Mouse (Mus musculus): ENCODE results near the gene Acp7. TPM values are rescaled to one million over a fixed set of nuclear protein-coding genes. Genes with fewer than 3 reads are reported as not detected.

The Acp7 gene
- polyA plus RNA-seq, 1 experiment from 2014 or later = not detected

GRCm38 (mm10) chr7:28562951-28563350 is 68.2 kb downstream of the Acp7 start:
- DNase-seq (ENCODE audit: low spot score) = no peak
- Histone ChIP-seq H3K27ac (ENCODE audit: low read depth, low read length) (no peak overlapping the region), H3K9ac (ENCODE audit: low read depth, low read length) (no peak overlapping the region), H3K27me3 (replicated peaks; ENCODE audit: control insufficient read depth, insufficient read depth, low read length) (no peaks in the 10 kb centered on the region), H3K4me2 (no peak overlapping the region), H3K4me3 (ENCODE audit: low read depth, low read length) (no peak overlapping the region), H3K9me3 (ENCODE audit: control insufficient read depth, low read length) (no peaks in the 10 kb centered on the region), H3K4me1 (replicated peaks; ENCODE audit: control insufficient read depth, insufficient read depth, low read length) (peaks cover 2% of the 10 kb centered on the region), H3K36me3 (ENCODE audit: control insufficient read depth, insufficient read depth, low read length) (peaks cover 57% of the 10 kb centered on the region)
- no peak for ATAC-seq (replicated peaks; ENCODE audit: low FRiP score)
- WGBS = 93% methylated on average over 13 of the region's 13 CpGs

- no peak overlapping the region for H3K4me3 ChIP-seq (ENCODE audit: low read depth, low read length)
- no peak overlapping the region for H3K27ac ChIP-seq (ENCODE audit: low read depth, low read length)
- DNase-seq (ENCODE audit: low spot score) = no peak
- no peak for ATAC-seq (replicated peaks; ENCODE audit: low FRiP score)
- 86% methylated on average over 13 of the region's 13 CpGs for WGBS
- H3K27me3 ChIP-seq (replicated peaks; ENCODE audit: control insufficient read depth, insufficient read depth, low read length) = no peaks in the 10 kb centered on the region
- peaks cover 52% of the 10 kb centered on the region for H3K36me3 ChIP-seq (ENCODE audit: control insufficient read depth, insufficient read depth, low read length)
- no peak overlapping the region for H3K4me2 ChIP-seq
- no peak overlapping the region for H3K9ac ChIP-seq (ENCODE audit: low read depth, low read length)
- H3K9me3 ChIP-seq (ENCODE audit: control insufficient read depth, low read length) = no peaks in the 10 kb centered on the region
- H3K4me1 ChIP-seq (replicated peaks; ENCODE audit: control insufficient read depth, insufficient read depth, low read length) = peaks cover 8% of the 10 kb centered on the region
Measured at GRCm38 (mm10) chr7:28562371-28562770, 68.8 kb downstream of the Acp7 start.

- peaks cover 10% of the 10 kb centered on the region for H3K4me1 ChIP-seq (replicated peaks; ENCODE audit: control insufficient read depth, insufficient read depth, low read length)
- H3K4me2 ChIP-seq = no peak overlapping the region
- WGBS = 89% methylated on average over 11 of the region's 11 CpGs
- H3K36me3 ChIP-seq (ENCODE audit: control insufficient read depth, insufficient read depth, low read length) = peaks cover 48% of the 10 kb centered on the region
- no peaks in the 10 kb centered on the region for H3K27me3 ChIP-seq (replicated peaks; ENCODE audit: control insufficient read depth, insufficient read depth, low read length)
- no peaks in the 10 kb centered on the region for H3K9me3 ChIP-seq (ENCODE audit: control insufficient read depth, low read length)
- DNase-seq (ENCODE audit: low spot score) (no peak), ATAC-seq (replicated peaks; ENCODE audit: low FRiP score) (no peak)
- no peak overlapping the region for H3K9ac ChIP-seq (ENCODE audit: low read depth, low read length)
- no peak overlapping the region for H3K4me3 ChIP-seq (ENCODE audit: low read depth, low read length)
- H3K27ac ChIP-seq (ENCODE audit: low read depth, low read length) = no peak overlapping the region
Measured at GRCm38 (mm10) chr7:28561967-28562366, 69.2 kb downstream of the Acp7 start.

- no peak overlapping the region for H3K27ac ChIP-seq (ENCODE audit: low read depth, low read length)
- no peak overlapping the region for H3K4me2 ChIP-seq
- H3K9me3 ChIP-seq (ENCODE audit: control insufficient read depth, low read length) = no peaks in the 10 kb centered on the region
- no peaks in the 10 kb centered on the region for H3K27me3 ChIP-seq (replicated peaks; ENCODE audit: control insufficient read depth, insufficient read depth, low read length)
- peaks cover 10% of the 10 kb centered on the region for H3K4me1 ChIP-seq (replicated peaks; ENCODE audit: control insufficient read depth, insufficient read depth, low read length)
- ATAC-seq (replicated peaks; ENCODE audit: low FRiP score) (no peak), DNase-seq (ENCODE audit: low spot score) (no peak)
- no peak overlapping the region for H3K4me3 ChIP-seq (ENCODE audit: low read depth, low read length)
- H3K9ac ChIP-seq (ENCODE audit: low read depth, low read length) = no peak overlapping the region
- WGBS = 85% methylated on average over 10 of the region's 10 CpGs
- peaks cover 41% of the 10 kb centered on the region for H3K36me3 ChIP-seq (ENCODE audit: control insufficient read depth, insufficient read depth, low read length)
Measured at GRCm38 (mm10) chr7:28560856-28561255, 70.3 kb downstream of the Acp7 start.

GRCm38 (mm10) chr7:28558486-28558885 is 72.6 kb downstream of the Acp7 start:
- Histone ChIP-seq H3K27ac (ENCODE audit: low read depth, low read length) (no peak overlapping the region), H3K4me1 (replicated peaks; ENCODE audit: control insufficient read depth, insufficient read depth, low read length) (peaks cover 10% of the 10 kb centered on the region), H3K36me3 (ENCODE audit: control insufficient read depth, insufficient read depth, low read length) (peaks cover 26% of the 10 kb centered on the region), H3K4me2 (no peak overlapping the region), H3K9me3 (ENCODE audit: control insufficient read depth, low read length) (no peaks in the 10 kb centered on the region), H3K9ac (ENCODE audit: low read depth, low read length) (no peak overlapping the region), H3K27me3 (replicated peaks; ENCODE audit: control insufficient read depth, insufficient read depth, low read length) (no peaks in the 10 kb centered on the region), H3K4me3 (ENCODE audit: low read depth, low read length) (no peak overlapping the region)
- 62% methylated on average over 4 of the region's 4 CpGs for WGBS
- ATAC-seq (replicated peaks; ENCODE audit: low FRiP score) = no peak
- no peak for DNase-seq (ENCODE audit: low spot score)

GRCm38 (mm10) chr7:28557708-28558107 is 73.4 kb downstream of the Acp7 start:
- Histone ChIP-seq H3K27ac (ENCODE audit: low read depth, low read length) (no peak overlapping the region), H3K36me3 (ENCODE audit: control insufficient read depth, insufficient read depth, low read length) (peaks cover 18% of the 10 kb centered on the region), H3K4me1 (replicated peaks; ENCODE audit: control insufficient read depth, insufficient read depth, low read length) (peaks cover 10% of the 10 kb centered on the region), H3K4me2 (no peak overlapping the region), H3K9me3 (ENCODE audit: control insufficient read depth, low read length) (no peaks in the 10 kb centered on the region), H3K27me3 (replicated peaks; ENCODE audit: control insufficient read depth, insufficient read depth, low read length) (no peaks in the 10 kb centered on the region), H3K4me3 (ENCODE audit: low read depth, low read length) (no peak overlapping the region), H3K9ac (ENCODE audit: low read depth, low read length) (no peak overlapping the region)
- no peak for DNase-seq (ENCODE audit: low spot score)
- ATAC-seq (replicated peaks; ENCODE audit: low FRiP score) = peak; percentile 50; the same call in 1 of the 2 replicates
- 34% methylated on average over 6 of the region's 6 CpGs for WGBS

Small RNA genes lying within 50 kb of the gene (microRNA-seq; reads per million reads assigned to microRNA genes)
- 1.1 reads per million for gene Mir7049 (ENCODE audit: borderline number of aligned reads)

Other genes starting within 250 kb of the Acp7 start
- 44.7 and 45.7 TPM in 2 replicates for gene Med29, start 238.6 kb downstream of the Acp7 start, polyA plus RNA-seq (2014; fragmentation: Nextera tagmentation; extraction: Ambion mirVana)
- 56.1 and 58.6 TPM in 2 replicates for gene Paf1, start 238.4 kb downstream of the Acp7 start, polyA plus RNA-seq (2014; fragmentation: Nextera tagmentation; extraction: Ambion mirVana)
- 49.4 and 49.7 TPM in 2 replicates for gene Gmfg, start 193.9 kb downstream of the Acp7 start, polyA plus RNA-seq (2014; fragmentation: Nextera tagmentation; extraction: Ambion mirVana)
- gene Lrfn1, start 179.4 kb downstream of the Acp7 start, polyA plus RNA-seq (2014; fragmentation: Nextera tagmentation; extraction: Ambion mirVana) = 1.7 TPM in 2 replicates
- gene Ifnl2, start 120.9 kb downstream of the Acp7 start, polyA plus RNA-seq (2014; fragmentation: Nextera tagmentation; extraction: Ambion mirVana) = not detected in 2 replicates
- not detected in 2 replicates for gene Ifnl3, start 108.5 kb downstream of the Acp7 start, polyA plus RNA-seq (2014; fragmentation: Nextera tagmentation; extraction: Ambion mirVana)
- not detected in 2 replicates for gene Sycn, start 90.4 kb downstream of the Acp7 start, polyA plus RNA-seq (2014; fragmentation: Nextera tagmentation; extraction: Ambion mirVana)
- not detected in 2 replicates for gene Nccrp1, start 84.1 kb downstream of the Acp7 start, polyA plus RNA-seq (2014; fragmentation: Nextera tagmentation; extraction: Ambion mirVana)
- 17.4 and 18.6 TPM in 2 replicates for gene Samd4b, start 33.2 kb downstream of the Acp7 start, polyA plus RNA-seq (2014; fragmentation: Nextera tagmentation; extraction: Ambion mirVana)
- 34.0 and 35.3 TPM in 2 replicates for gene Pak4, start 33.1 kb downstream of the Acp7 start, polyA plus RNA-seq (2014; fragmentation: Nextera tagmentation; extraction: Ambion mirVana)
- 1.4 and 1.7 TPM in 2 replicates for gene Fbxo27, start 61.5 kb upstream of the Acp7 start, polyA plus RNA-seq (2014; fragmentation: Nextera tagmentation; extraction: Ambion mirVana)
- gene Fbxo17, start 85.5 kb upstream of the Acp7 start, polyA plus RNA-seq (2014; fragmentation: Nextera tagmentation; extraction: Ambion mirVana) = 3.1 and 3.7 TPM in 2 replicates
- 172 and 180 TPM in 2 replicates for gene Mrps12, start 110.5 kb upstream of the Acp7 start, polyA plus RNA-seq (2014; fragmentation: Nextera tagmentation; extraction: Ambion mirVana)
- 31.3 and 35.3 TPM in 2 replicates for gene Sars2, start 110.7 kb upstream of the Acp7 start, polyA plus RNA-seq (2014; fragmentation: Nextera tagmentation; extraction: Ambion mirVana)
- gene Ccer2, start 124.8 kb upstream of the Acp7 start, polyA plus RNA-seq (2014; fragmentation: Nextera tagmentation; extraction: Ambion mirVana) = not detected in 2 replicates
- gene Sirt2, start 135.4 kb upstream of the Acp7 start, polyA plus RNA-seq (2014; fragmentation: Nextera tagmentation; extraction: Ambion mirVana) = 41.0 and 41.9 TPM in 2 replicates
- gene Nfkbib, start 136.2 kb upstream of the Acp7 start, polyA plus RNA-seq (2014; fragmentation: Nextera tagmentation; extraction: Ambion mirVana) = 61.4 and 61.8 TPM in 2 replicates
- gene Rinl, start 157.6 kb upstream of the Acp7 start, polyA plus RNA-seq (2014; fragmentation: Nextera tagmentation; extraction: Ambion mirVana) = 21.7 and 23.1 TPM in 2 replicates
- 238 and 279 TPM in 2 replicates for gene Hnrnpl, start 177.2 kb upstream of the Acp7 start, polyA plus RNA-seq (2014; fragmentation: Nextera tagmentation; extraction: Ambion mirVana)
- 107 TPM in 2 replicates for gene Ech1, start 193.9 kb upstream of the Acp7 start, polyA plus RNA-seq (2014; fragmentation: Nextera tagmentation; extraction: Ambion mirVana)
- 2.9 and 5.1 TPM in 2 replicates for gene Lgals4, start 202.5 kb upstream of the Acp7 start, polyA plus RNA-seq (2014; fragmentation: Nextera tagmentation; extraction: Ambion mirVana)
- gene Lgals7, start 232.5 kb upstream of the Acp7 start, polyA plus RNA-seq (2014; fragmentation: Nextera tagmentation; extraction: Ambion mirVana) = not detected in 2 replicates

Measured in liver, embryonic 11.5 days (tissue).